Mouse (Mus musculus) effector memory CD4-positive, alpha-beta T cell, adult 7 months (primary cell): ENCODE measurements around the gene Olfr1408. TPM values are rescaled to one million over a fixed set of nuclear protein-coding genes. Genes with fewer than 3 reads are reported as not detected.

ENCODE experiments used
- polyA plus RNA-seq: library from polyadenylated mRNA; unstranded; fragments of 100-300 nt; shearing (Covaris generic); gene quantifications from one replicate; pipeline ENCODE4 v1.2.1, GENCODE M21; 2017

Gene Olfr1408
- not detected for polyA plus RNA-seq

GRCm38 (mm10) chr1:173137274-173137673, at the start of gene Olfr1408:
Olfr1408 (minus strand) TSS chr1:173137374.

Other genes starting within 250 kb of the Olfr1408 start
- gene Apcs, start 242.3 kb downstream of the Olfr1408 start, polyA plus RNA-seq, result not detected
- gene Olfr16, start 187.0 kb downstream of the Olfr1408 start, polyA plus RNA-seq, result not detected
- gene Olfr1406, start 53.3 kb upstream of the Olfr1408 start, polyA plus RNA-seq, result 0.21 TPM
- gene Olfr218, start 60.4 kb upstream of the Olfr1408 start, polyA plus RNA-seq, result not detected
- not detected for gene Olfr1404, start 75.0 kb upstream of the Olfr1408 start, polyA plus RNA-seq
- gene Fcer1a, start 89.8 kb upstream of the Olfr1408 start, polyA plus RNA-seq, result not detected
- not detected for gene Olfr418, start 128.6 kb upstream of the Olfr1408 start, polyA plus RNA-seq
- gene Mptx2, start 140.4 kb upstream of the Olfr1408 start, polyA plus RNA-seq, result not detected
- 2.0 TPM for gene Ackr1, start 196.4 kb upstream of the Olfr1408 start, polyA plus RNA-seq
- gene Aim2, start 213.5 kb upstream of the Olfr1408 start, polyA plus RNA-seq, result 50.3 TPM
- gene Cadm3, start 230.3 kb upstream of the Olfr1408 start, polyA plus RNA-seq, result 0.24 TPM